Mouse (Mus musculus): ENCODE results near the gene Ric8a. TPM values are rescaled to one million over a fixed set of nuclear protein-coding genes. Genes with fewer than 3 reads are reported as not detected.

The Ric8a gene
- polyA plus RNA-seq, 1 experiment = 71.1 TPM

GRCm38 (mm10) chr7:140858746-140859145 lies 2.0 kb downstream of the Ric8a start:
- peak overlapping the region; percentile 86 for H3K4me3 ChIP-seq (replicated peaks; ENCODE audit: insufficient read depth, low read depth, low read length)
- no peak for DNase-seq
- peaks cover 28% of the 10 kb centered on the region for H3K4me1 ChIP-seq (ENCODE audit: control insufficient read depth, insufficient read depth, low read length)
- WGBS = 87% methylated on average over 8 of the region's 8 CpGs
- H3K27ac ChIP-seq (ENCODE audit: insufficient read depth, low read length) = no peak overlapping the region
- H3K27me3 ChIP-seq (ENCODE audit: control insufficient read depth, insufficient read depth, low read length) = no peaks in the 10 kb centered on the region
- TF ChIP-seq POLR2A (IDR thresholded peaks at IDR 0.05; ENCODE audit: borderline replicate concordance, insufficient read depth, low read length) (no peak), CTCF (IDR thresholded peaks at IDR 0.05; ENCODE audit: borderline replicate concordance, insufficient read depth, low read depth, low read length) (no peak)

GRCm38 (mm10) chr7:140859997-140860396 lies 3.2 kb downstream of the Ric8a start:
- TF ChIP-seq CTCF (IDR thresholded peaks at IDR 0.05; ENCODE audit: borderline replicate concordance, insufficient read depth, low read depth, low read length) (no peak), POLR2A (IDR thresholded peaks at IDR 0.05; ENCODE audit: borderline replicate concordance, insufficient read depth, low read length) (no peak)
- 50% methylated on average over 6 of the region's 6 CpGs for WGBS

GRCm38 (mm10) chr7:140860728-140861127 lies 4.0 kb downstream of the Ric8a start:
- peak in 1 of 2 experiments; percentile 26 for DNase-seq
- WGBS = 16% methylated on average over 5 of the region's 5 CpGs
- no peaks in the 10 kb centered on the region for H3K27me3 ChIP-seq (ENCODE audit: control insufficient read depth, insufficient read depth, low read length)
- TF ChIP-seq POLR2A (IDR thresholded peaks at IDR 0.05; ENCODE audit: borderline replicate concordance, insufficient read depth, low read length) (no peak), CTCF (IDR thresholded peaks at IDR 0.05; ENCODE audit: borderline replicate concordance, insufficient read depth, low read depth, low read length) (no peak)
- H3K4me1 ChIP-seq (ENCODE audit: control insufficient read depth, insufficient read depth, low read length) = peaks cover 23% of the 10 kb centered on the region
- H3K4me3 ChIP-seq (replicated peaks; ENCODE audit: insufficient read depth, low read depth, low read length) = no peak overlapping the region
- H3K27ac ChIP-seq (ENCODE audit: insufficient read depth, low read length) = no peak overlapping the region

More at GRCm38 (mm10) chr7:140859997-140860396, 3.2 kb downstream of the Ric8a start:
- H3K27me3 ChIP-seq (ENCODE audit: control insufficient read depth, insufficient read depth, low read length) = no peaks in the 10 kb centered on the region
- DNase-seq = no peak
- no peak overlapping the region for H3K4me3 ChIP-seq (replicated peaks; ENCODE audit: insufficient read depth, low read depth, low read length)
- H3K27ac ChIP-seq (ENCODE audit: insufficient read depth, low read length) = no peak overlapping the region
- H3K4me1 ChIP-seq (ENCODE audit: control insufficient read depth, insufficient read depth, low read length) = peaks cover 26% of the 10 kb centered on the region

- no peak for DNase-seq
- Histone ChIP-seq H3K4me3 (replicated peaks; ENCODE audit: insufficient read depth, low read depth, low read length) (no peak overlapping the region), H3K27me3 (ENCODE audit: control insufficient read depth, insufficient read depth, low read length) (no peaks in the 10 kb centered on the region), H3K27ac (ENCODE audit: insufficient read depth, low read length) (no peak overlapping the region), H3K4me1 (ENCODE audit: control insufficient read depth, insufficient read depth, low read length) (peaks cover 11% of the 10 kb centered on the region)
- WGBS = 82% methylated on average over 12 of the region's 12 CpGs
- TF ChIP-seq POLR2A (IDR thresholded peaks at IDR 0.05; ENCODE audit: borderline replicate concordance, insufficient read depth, low read length) = no peak
- no peak for TF ChIP-seq CTCF (IDR thresholded peaks at IDR 0.05; ENCODE audit: borderline replicate concordance, insufficient read depth, low read depth, low read length)
These were observed 8.0 kb downstream of the Ric8a start for GRCm38 (mm10) chr7:140864761-140865160.

GRCm38 (mm10) chr7:140874224-140874623 lies 17.5 kb downstream of the Ric8a start:
- no peak for TF ChIP-seq CTCF (IDR thresholded peaks at IDR 0.05; ENCODE audit: borderline replicate concordance, insufficient read depth, low read depth, low read length)

GRCm38 (mm10) chr7:140877364-140877763 lies 20.6 kb downstream of the Ric8a start:
- H3K4me3 ChIP-seq (replicated peaks; ENCODE audit: insufficient read depth, low read depth, low read length) = no peak overlapping the region
- no peak for TF ChIP-seq POLR2A (IDR thresholded peaks at IDR 0.05; ENCODE audit: borderline replicate concordance, insufficient read depth, low read length)
- no peak for TF ChIP-seq CTCF (IDR thresholded peaks at IDR 0.05; ENCODE audit: borderline replicate concordance, insufficient read depth, low read depth, low read length)
- H3K4me1 ChIP-seq (ENCODE audit: control insufficient read depth, insufficient read depth, low read length) = no peaks in the 10 kb centered on the region
- no peak for DNase-seq
- WGBS = 89% methylated on average over 6 of the region's 6 CpGs
- H3K27ac ChIP-seq (ENCODE audit: insufficient read depth, low read length) = no peak overlapping the region
- H3K27me3 ChIP-seq (ENCODE audit: control insufficient read depth, insufficient read depth, low read length) = no peaks in the 10 kb centered on the region

More at GRCm38 (mm10) chr7:140874224-140874623, 17.5 kb downstream of the Ric8a start:
- H3K4me1 ChIP-seq (ENCODE audit: control insufficient read depth, insufficient read depth, low read length) = no peaks in the 10 kb centered on the region
- WGBS = 94% methylated on average over 4 of the region's 4 CpGs
- no peaks in the 10 kb centered on the region for H3K27me3 ChIP-seq (ENCODE audit: control insufficient read depth, insufficient read depth, low read length)
- no peak for DNase-seq
- H3K27ac ChIP-seq (ENCODE audit: insufficient read depth, low read length) = no peak overlapping the region
- H3K4me3 ChIP-seq (replicated peaks; ENCODE audit: insufficient read depth, low read depth, low read length) = no peak overlapping the region

- no peaks in the 10 kb centered on the region for H3K27me3 ChIP-seq (ENCODE audit: control insufficient read depth, insufficient read depth, low read length)
- H3K4me1 ChIP-seq (ENCODE audit: control insufficient read depth, insufficient read depth, low read length) = no peaks in the 10 kb centered on the region; the same call in 1 of the 2 replicates
- H3K4me3 ChIP-seq (replicated peaks; ENCODE audit: insufficient read depth, low read depth, low read length) = no peak overlapping the region
- TF ChIP-seq CTCF (IDR thresholded peaks at IDR 0.05; ENCODE audit: borderline replicate concordance, insufficient read depth, low read depth, low read length) = no peak
- TF ChIP-seq POLR2A (IDR thresholded peaks at IDR 0.05; ENCODE audit: borderline replicate concordance, insufficient read depth, low read length) = no peak
- DNase-seq = no peak
- WGBS = 89% methylated on average over 7 of the region's 7 CpGs
- H3K27ac ChIP-seq (ENCODE audit: insufficient read depth, low read length) = no peak overlapping the region
These were observed 22.6 kb downstream of the Ric8a start for GRCm38 (mm10) chr7:140879355-140879754.

GRCm38 (mm10) chr7:140880419-140880818 lies 23.7 kb downstream of the Ric8a start:
- Histone ChIP-seq H3K27me3 (ENCODE audit: control insufficient read depth, insufficient read depth, low read length) (no peaks in the 10 kb centered on the region), H3K4me1 (ENCODE audit: control insufficient read depth, insufficient read depth, low read length) (no peaks in the 10 kb centered on the region; the same call in 1 of the 2 replicates), H3K4me3 (replicated peaks; ENCODE audit: insufficient read depth, low read depth, low read length) (no peak overlapping the region), H3K27ac (ENCODE audit: insufficient read depth, low read length) (no peak overlapping the region)
- no peak for TF ChIP-seq CTCF (IDR thresholded peaks at IDR 0.05; ENCODE audit: borderline replicate concordance, insufficient read depth, low read depth, low read length)
- no peak for TF ChIP-seq POLR2A (IDR thresholded peaks at IDR 0.05; ENCODE audit: borderline replicate concordance, insufficient read depth, low read length)
- WGBS = 90% methylated on average over 3 of the region's 3 CpGs
- no peak for DNase-seq
